Mouse (Mus musculus) olfactory bulb, adult 2 months (tissue): ENCODE data around the gene Mthfd2.

ENCODE experiments used
- CTCF ChIP-seq: fragments of 200-500 bp; IDR thresholded peaks from 2 replicates; pipeline ENCODE4 v1.5.1; 2012; ENCODE audit warnings: low read depth, mild to moderate bottlenecking, low read length, moderate library complexity; ENCODE audit not compliant: insufficient read depth
- POLR2A ChIP-seq: fragments of 200-500 bp; IDR thresholded peaks from 2 replicates; pipeline ENCODE4 v1.6.1; 2012; ENCODE audit warnings: mild to moderate bottlenecking, low read depth, low read length, moderate library complexity; ENCODE audit not compliant: insufficient read depth

DNA sequence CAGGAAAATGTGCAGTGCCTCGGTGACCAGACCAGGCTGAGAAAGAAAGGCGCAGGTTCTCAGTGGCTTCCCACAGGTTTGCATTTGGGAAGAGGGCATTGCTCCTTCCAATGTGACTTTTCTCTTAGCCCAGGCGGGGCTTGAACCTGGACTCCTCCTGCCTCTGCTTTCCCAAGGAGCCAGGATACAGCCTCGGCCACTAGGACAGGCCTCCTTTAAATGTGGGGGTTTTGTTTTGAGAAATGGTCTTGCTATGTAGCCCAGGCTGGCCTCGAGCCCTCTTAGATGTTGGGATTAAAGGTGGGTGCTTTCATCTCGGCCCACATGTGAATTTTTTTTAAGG lies 657 bp upstream of the Mthfd2 start:
- TF ChIP-seq POLR2A (no peak), CTCF (no peak)
